ENCODE assay signal across 8 mouse cellular contexts in the genomic region with DNA sequence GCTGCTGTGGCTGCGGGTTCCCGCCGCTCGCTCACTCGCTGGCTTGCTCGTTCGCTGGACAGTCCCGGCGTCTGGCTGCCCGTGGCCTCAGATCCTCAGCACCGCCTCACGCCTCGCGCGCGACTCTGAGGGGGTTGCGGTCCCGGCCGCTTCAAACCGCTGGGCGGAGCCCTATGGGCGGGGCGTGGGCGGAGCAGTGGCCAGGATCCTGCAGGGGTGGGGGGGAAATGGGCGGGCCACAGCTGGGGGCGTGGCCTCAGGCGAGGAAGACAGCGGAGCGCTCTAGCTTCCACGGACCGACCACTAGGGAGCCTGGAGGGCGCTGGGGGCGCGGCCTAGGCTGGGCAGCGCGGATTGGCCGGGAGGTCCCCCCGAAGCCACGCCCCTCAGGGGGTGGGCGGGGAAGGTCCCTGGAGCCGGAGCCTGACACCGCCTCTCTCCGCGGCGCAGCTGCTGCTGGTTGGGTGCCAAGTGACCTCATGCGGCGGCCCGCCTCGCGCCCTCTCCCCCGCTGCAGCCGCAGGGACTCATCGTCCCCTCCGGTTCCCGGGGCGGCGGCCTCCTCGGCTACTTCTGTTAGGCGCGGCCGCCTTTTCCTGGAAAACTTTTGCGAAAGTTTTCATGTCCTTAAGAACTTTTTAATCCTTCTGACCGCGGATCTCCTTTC. TPM values are rescaled to one million over a fixed set of nuclear protein-coding genes. Genes with fewer than 3 reads are reported as not detected.
DNase-seq lines count a peak whose midpoint lies in the region; ATAC-seq lines count a peak whose summit lies in the region.

Gene Clic4, minus strand, starts transcription at position 175 of the 667 bp plus-strand sequence.

- DNase-seq in MEL-GATA-1-ER (ENCODE audit: extremely low read depth, low read depth) = peak; percentile 84
- peak; percentile 80 for DNase-seq in cerebellum, adult 8-10 months
- peak; percentile 99 for DNase-seq in forelimb bud, embryonic 11.5 days (ENCODE audit: low read depth, low spot score)
- DNase-seq in layer of hippocampus, adult 9-10 months (ENCODE audit: low spot score) = peak; percentile 68
- peak; percentile 99 for DNase-seq in ovary, postnatal 10 days (ENCODE audit: low spot score)
- DNase-seq in thymus, postnatal 10 days (ENCODE audit: low spot score in 2 of 2) = peak; percentile 99 to 100

- H3K36me3 ChIP-seq in lung, embryonic 16.5 days (ENCODE audit: control insufficient read depth, insufficient read depth, low read length) = no peaks in the 10 kb centered on the region

- H3K9me3 ChIP-seq in lung, embryonic 16.5 days (ENCODE audit: control insufficient read depth, low read length) = no peaks in the 10 kb centered on the region

- ATAC-seq in hematopoietic stem cell, adult 5-6 weeks (replicated peaks in 1 of 2; ENCODE audit: insufficient read depth in 1 of 2, low FRiP score in 2 of 2, low TSS enrichment in 1 of 2, low read depth in 1 of 2, poor library complexity in 2 of 2, severe bottlenecking in 2 of 2) = peak; percentile 93 to 95
- ATAC-seq in lung, embryonic 16.5 days (ENCODE audit: low read depth) = peak; percentile 98

- H3K4me3 ChIP-seq in lung, embryonic 16.5 days (ENCODE audit: low read length) = peak within 1 kb of the TSS; percentile 76

- H3K4me2 ChIP-seq in lung, embryonic 16.5 days (ENCODE audit: low read depth, low read length) = peak within 1 kb of the TSS; percentile 66

- peaks cover 26% of the 10 kb centered on the region for H3K4me1 ChIP-seq in lung, embryonic 16.5 days (replicated peaks; ENCODE audit: control insufficient read depth, insufficient read depth, low read length)

- peak within 1 kb of the TSS; percentile 82 for H3K9ac ChIP-seq in lung, embryonic 16.5 days (ENCODE audit: low read length)

- peak within 1 kb of the TSS; percentile 94 for H3K27ac ChIP-seq in lung, embryonic 16.5 days (ENCODE audit: low read length)

- no peaks in the 10 kb centered on the region for H3K27me3 ChIP-seq in lung, embryonic 16.5 days (ENCODE audit: control insufficient read depth, insufficient read depth, low read depth, low read length)

- 0% methylated on average over 56 of the region's 64 CpGs for WGBS in lung, embryonic 16.5 days

RNA-seq across cellular contexts. Expression of gene Clic4, which starts in this region (rescaled TPM):
- 62.0 and 66.9 TPM in 2 replicates for total RNA-seq in hematopoietic stem cell, adult 5-6 weeks (2017)
- polyA plus RNA-seq in lung, embryonic 16.5 days (2015; fragmentation: Nextera tagmentation; extraction: Ambion mirVana) = 170 and 179 TPM in 2 replicates

Comparison
In these comparisons a context has a peak if more than half of its experiments do, and no peak if none do; other contexts are left out.
1. Peak in every context shown above with its lines: DNase-seq, ATAC-seq, H3K4me3 ChIP-seq and H3K27ac ChIP-seq.